Comparison of ENCODE assay signal across 24 mouse cellular contexts in genomic region chr11:78857611-78858010, GRCm38 (mm10). TPM values are rescaled to one million over a fixed set of nuclear protein-coding genes. Genes with fewer than 3 reads are reported as not detected.
DNase-seq lines count a peak whose midpoint lies in the region; ATAC-seq and TF ChIP-seq lines count a peak whose summit lies in the region.
"Had no signal": no experiment of that assay in that cellular context is flagged by ENCODE, and none has a peak within 500 bp of the region (broad histone marks: within the 10 kb centered on the region; RNA-seq: fewer than 3 reads in every experiment).

No protein-coding gene starts in this region.

- no peak overlapping the region for H3K9ac ChIP-seq in midbrain, postnatal 0 days (replicated peaks; ENCODE audit: low read length, poor library complexity, severe bottlenecking)
- 0 out of 2 replicates have a peak overlapping the region, but pooled peaks have one; percentile 23 for H3K9ac ChIP-seq in midbrain, embryonic 13.5 days (replicated peaks)
- no peak overlapping the region for H3K9ac ChIP-seq in hindbrain, embryonic 11.5 days (ENCODE audit: low read depth, low read length)
- H3K9ac ChIP-seq: embryonic facial prominence, embryonic 12.5 days; heart, embryonic 12.5 days; hindbrain, embryonic 14.5 days; limb, embryonic 15.5 days; liver, embryonic 13.5 days had no signal

- H3K9me3 ChIP-seq in midbrain, embryonic 10.5 days (replicated peaks), result no peaks in the 10 kb centered on the region
- no peaks in the 10 kb centered on the region for H3K9me3 ChIP-seq in midbrain, postnatal 0 days (ENCODE audit: low read length)
- H3K9me3 ChIP-seq in embryonic facial prominence, embryonic 10.5 days, result no peaks in the 10 kb centered on the region
- no peaks in the 10 kb centered on the region for H3K9me3 ChIP-seq in midbrain, embryonic 13.5 days
- no peaks in the 10 kb centered on the region for H3K9me3 ChIP-seq in hindbrain, embryonic 11.5 days (ENCODE audit: control insufficient read depth, low read length)
- H3K9me3 ChIP-seq: embryonic facial prominence, embryonic 12.5 days; G1E; heart, embryonic 12.5 days; limb, embryonic 10.5 days; limb, embryonic 15.5 days; liver, embryonic 13.5 days had no signal

- no peaks in the 10 kb centered on the region for H3K36me3 ChIP-seq in midbrain, embryonic 10.5 days
- no peaks in the 10 kb centered on the region for H3K36me3 ChIP-seq in midbrain, postnatal 0 days (ENCODE audit: insufficient read depth, low read length)
- H3K36me3 ChIP-seq in embryonic facial prominence, embryonic 10.5 days (replicated peaks), result no peaks in the 10 kb centered on the region
- H3K36me3 ChIP-seq in midbrain, embryonic 13.5 days, result no peaks in the 10 kb centered on the region
- H3K36me3 ChIP-seq in hindbrain, embryonic 11.5 days (ENCODE audit: control insufficient read depth, insufficient read depth, low read length), result no peaks in the 10 kb centered on the region
- H3K36me3 ChIP-seq: embryonic facial prominence, embryonic 12.5 days; G1E; heart, embryonic 12.5 days; limb, embryonic 10.5 days; limb, embryonic 15.5 days; liver, embryonic 13.5 days had no signal

- no peak overlapping the region for H3K4me2 ChIP-seq in midbrain, postnatal 0 days (ENCODE audit: low read depth, low read length, poor library complexity, severe bottlenecking)
- no peak overlapping the region for H3K4me2 ChIP-seq in midbrain, embryonic 13.5 days (replicated peaks)
- H3K4me2 ChIP-seq in hindbrain, embryonic 11.5 days (replicated peaks; ENCODE audit: low read depth, low read length), result no peak overlapping the region
- H3K4me2 ChIP-seq: embryonic facial prominence, embryonic 12.5 days; heart, embryonic 12.5 days; hindbrain, embryonic 14.5 days; limb, embryonic 15.5 days; liver, embryonic 13.5 days had no signal

- H3K27ac ChIP-seq in midbrain, embryonic 10.5 days (replicated peaks), result peak overlapping the region; percentile 59
- H3K27ac ChIP-seq in midbrain, postnatal 0 days (ENCODE audit: low read depth, low read length), result no peak overlapping the region
- 0 out of 2 replicates have a peak overlapping the region, but pooled peaks have one; percentile 1 for H3K27ac ChIP-seq in embryonic facial prominence, embryonic 10.5 days (replicated peaks)
- H3K27ac ChIP-seq in midbrain, embryonic 13.5 days, result peak overlapping the region; percentile 60
- H3K27ac ChIP-seq in hindbrain, embryonic 11.5 days (ENCODE audit: low read depth, low read length), result no peak overlapping the region
- H3K27ac ChIP-seq: embryonic facial prominence, embryonic 12.5 days; heart, adult 2 months; hindbrain, embryonic 14.5 days; limb, embryonic 10.5 days; limb, embryonic 15.5 days; liver, embryonic 13.5 days had no signal

- ATAC-seq in midbrain, postnatal 0 days (ENCODE audit: low FRiP score), result no peak
- peak; percentile 48; the same call in 1 of the 2 replicates for ATAC-seq in midbrain, embryonic 13.5 days
- no peak for ATAC-seq in hindbrain, embryonic 11.5 days (ENCODE audit: low FRiP score)
- ATAC-seq in megakaryocyte-erythroid progenitor cell, adult 5-6 weeks (replicated peaks; ENCODE audit: low FRiP score, low TSS enrichment, poor library complexity, severe bottlenecking), result no peak
- no peak for ATAC-seq in activated CD4-positive, CD25-positive, alpha-beta regulatory T cell, adult 4 months
- ATAC-seq: intestine, postnatal 0 days had no signal

- 0 out of 2 replicates have a peak, but pooled peaks cover 4% of the 10 kb centered on the region for H3K27me3 ChIP-seq in midbrain, embryonic 10.5 days (ENCODE audit: low read depth, poor library complexity, severe bottlenecking)
- no peaks in the 10 kb centered on the region for H3K27me3 ChIP-seq in midbrain, postnatal 0 days (ENCODE audit: insufficient read depth, low read length)
- H3K27me3 ChIP-seq in embryonic facial prominence, embryonic 10.5 days (replicated peaks; ENCODE audit: low read depth, poor library complexity, severe bottlenecking), result 0 out of 2 replicates have a peak, but pooled peaks cover 3% of the 10 kb centered on the region
- 0 out of 2 replicates have a peak, but pooled peaks cover 2% of the 10 kb centered on the region for H3K27me3 ChIP-seq in midbrain, embryonic 13.5 days
- no peaks in the 10 kb centered on the region for H3K27me3 ChIP-seq in hindbrain, embryonic 11.5 days (ENCODE audit: control insufficient read depth, insufficient read depth, low read length)
- H3K27me3 ChIP-seq: embryonic facial prominence, embryonic 12.5 days; limb, embryonic 15.5 days had no signal

- DNase-seq in midbrain, embryonic 10.5 days (ENCODE audit: low spot score), result no peak
- DNase-seq in midbrain, postnatal 0 days (ENCODE audit: low spot score), result no peak
- no peak for DNase-seq in embryonic facial prominence, embryonic 10.5 days (ENCODE audit: low spot score)
- DNase-seq in hindbrain, embryonic 11.5 days (ENCODE audit: low spot score), result no peak
- DNase-seq: adrenal gland, postnatal 36 days; cerebellum, adult 8-10 months; cerebellum, postnatal 25 days; heart, adult 2 months; heart, postnatal 4 days; kidney, adult 9 months; kidney, postnatal 10 days; liver, embryonic 13.5 days; lung, adult 18-20 months; thymus, postnatal 14 days had no signal

- WGBS in midbrain, embryonic 10.5 days, result 6% methylated on average over 3 of the region's 3 CpGs
- WGBS in midbrain, postnatal 0 days, result 8% methylated on average over 3 of the region's 3 CpGs
- 4% methylated on average over 3 of the region's 3 CpGs for WGBS in embryonic facial prominence, embryonic 10.5 days
- 5% methylated on average over 3 of the region's 3 CpGs for WGBS in midbrain, embryonic 13.5 days
- 0% methylated on average over 3 of the region's 3 CpGs for WGBS in hindbrain, embryonic 11.5 days

- TF ChIP-seq CTCF in midbrain, postnatal 0 days (IDR thresholded peaks at IDR 0.05), result no peak

- H3K4me3 ChIP-seq in midbrain, embryonic 10.5 days, result no peak overlapping the region
- no peak overlapping the region for H3K4me3 ChIP-seq in midbrain, postnatal 0 days (ENCODE audit: low read depth, low read length)
- no peak overlapping the region for H3K4me3 ChIP-seq in embryonic facial prominence, embryonic 10.5 days
- no peak overlapping the region for H3K4me3 ChIP-seq in midbrain, embryonic 13.5 days (replicated peaks)
- H3K4me3 ChIP-seq in hindbrain, embryonic 11.5 days (ENCODE audit: low read depth, low read length), result no peak overlapping the region
- H3K4me3 ChIP-seq: embryonic facial prominence, embryonic 12.5 days; heart, adult 2 months; heart, embryonic 12.5 days; limb, embryonic 10.5 days; limb, embryonic 15.5 days; liver, embryonic 13.5 days had no signal

- H3K4me1 ChIP-seq in midbrain, embryonic 10.5 days, result peaks cover 35% of the 10 kb centered on the region
- no peaks in the 10 kb centered on the region for H3K4me1 ChIP-seq in midbrain, postnatal 0 days (ENCODE audit: insufficient read depth, low read length)
- peaks cover 8% of the 10 kb centered on the region; the same call in 1 of the 2 replicates for H3K4me1 ChIP-seq in embryonic facial prominence, embryonic 10.5 days
- H3K4me1 ChIP-seq in midbrain, embryonic 13.5 days (replicated peaks), result peaks cover 16% of the 10 kb centered on the region
- no peaks in the 10 kb centered on the region for H3K4me1 ChIP-seq in hindbrain, embryonic 11.5 days (replicated peaks; ENCODE audit: control insufficient read depth, insufficient read depth, low read length)
- H3K4me1 ChIP-seq: embryonic facial prominence, embryonic 12.5 days; heart, embryonic 12.5 days; limb, embryonic 10.5 days; limb, embryonic 15.5 days; liver, embryonic 13.5 days had no signal

RNA-seq across cellular contexts. Expression of gene Lyrm9, which starts 31.2 kb away (rescaled TPM):
- 20.7 and 21.8 TPM in 2 replicates for polyA plus RNA-seq in midbrain, embryonic 10.5 days (2016; fragmentation: Nextera tagmentation; extraction: Ambion mirVana)
- total RNA-seq in midbrain, postnatal 0 days (2014; rRNA removed), result 24.7 and 30.2 TPM in 2 replicates
- 49.4 and 51.4 TPM in 2 replicates for polyA plus RNA-seq in midbrain, postnatal 0 days (2015; fragmentation: Nextera tagmentation; extraction: Ambion mirVana)
- polyA plus RNA-seq in embryonic facial prominence, embryonic 10.5 days (2016; fragmentation: Nextera tagmentation; extraction: Ambion mirVana), result 18.9 and 24.5 TPM in 2 replicates
- 25.3 and 28.2 TPM in 2 replicates for polyA plus RNA-seq in midbrain, embryonic 13.5 days (2015; fragmentation: Nextera tagmentation; extraction: Ambion mirVana)
- polyA plus RNA-seq in hindbrain, embryonic 11.5 days (2014; fragmentation: Nextera tagmentation; extraction: Ambion mirVana), result 16.6 and 19.8 TPM in 2 replicates
- 13.9 and 15.4 TPM in 2 replicates for total RNA-seq in megakaryocyte-erythroid progenitor cell, adult 5-6 weeks (2014; fragmentation: Nextera tagmentation)
- total RNA-seq in megakaryocyte-erythroid progenitor cell, adult 5-6 weeks (2017), result 38.5 and 91.6 TPM in 2 replicates
- 10 to 100 TPM; 26.4 to 33.4 TPM for polyA plus RNA-seq in activated CD4-positive, CD25-positive, alpha-beta regulatory T cell, adult 4 months (2017; shearing (Covaris generic))

Comparison
In these comparisons a context has a peak if more than half of its experiments do, and no peak if none do; other contexts are left out.
1. H3K27ac ChIP-seq: peak in midbrain, embryonic 10.5 days (single experiment), embryonic facial prominence, embryonic 10.5 days (single experiment) and midbrain, embryonic 13.5 days (single experiment); none in midbrain, postnatal 0 days (single experiment) and hindbrain, embryonic 11.5 days (single experiment).